20 mouse cellular contexts compared by ENCODE assay signal in genomic region chrX:134582270-134582669, GRCm38 (mm10). TPM values are rescaled to one million over a fixed set of nuclear protein-coding genes. Genes with fewer than 3 reads are reported as not detected.
DNase-seq lines count a peak whose midpoint lies in the region; ATAC-seq lines count a peak whose summit lies in the region.
"Had no signal": no experiment of that assay in that cellular context is flagged by ENCODE, and none has a peak within 500 bp of the region (broad histone marks: within the 10 kb centered on the region; RNA-seq: fewer than 3 reads in every experiment).

No protein-coding gene starts in this region.

- peak overlapping the region; percentile 44 for H3K4me3 ChIP-seq in liver, embryonic 15.5 days (replicated peaks)
- no peak overlapping the region for H3K4me3 ChIP-seq in heart, embryonic 12.5 days
- H3K4me3 ChIP-seq: forebrain, embryonic 12.5 days; left cerebral cortex, adult 2 months; limb, embryonic 12.5 days; midbrain, embryonic 12.5 days; stomach, embryonic 15.5 days had no signal

- H3K4me1 ChIP-seq in liver, embryonic 15.5 days (replicated peaks), result peaks cover 37% of the 10 kb centered on the region
- no peaks in the 10 kb centered on the region for H3K4me1 ChIP-seq in heart, embryonic 12.5 days (replicated peaks)
- H3K4me1 ChIP-seq: limb, embryonic 12.5 days; midbrain, embryonic 12.5 days; stomach, embryonic 15.5 days had no signal

- peak overlapping the region; percentile 27; the same call in 1 of the 2 replicates for H3K9ac ChIP-seq in liver, embryonic 15.5 days
- no peak overlapping the region for H3K9ac ChIP-seq in heart, embryonic 12.5 days
- H3K9ac ChIP-seq: forebrain, embryonic 12.5 days; limb, embryonic 12.5 days; midbrain, embryonic 12.5 days; stomach, embryonic 15.5 days had no signal

- H3K4me2 ChIP-seq in liver, embryonic 15.5 days, result peak overlapping the region; percentile 62
- no peak overlapping the region for H3K4me2 ChIP-seq in heart, embryonic 12.5 days
- H3K4me2 ChIP-seq: forebrain, embryonic 12.5 days; limb, embryonic 12.5 days; midbrain, embryonic 12.5 days; stomach, embryonic 15.5 days had no signal

- peak; percentile 44 for DNase-seq in 416B (ENCODE audit: low read depth)
- peak; percentile 35 for DNase-seq in A20 (ENCODE audit: low read depth, low spot score)
- DNase-seq in thymus, postnatal 14 days, result no peak
- no peak for DNase-seq in heart, postnatal 10 days
- no peak for DNase-seq in right cerebral cortex, postnatal 25 days
- DNase-seq: adrenal gland, postnatal 25 days; cerebellum, adult 9-10 months; kidney, adult 2 months; kidney, postnatal 14 days; lung, postnatal 10 days had no signal

- no peaks in the 10 kb centered on the region for H3K9me3 ChIP-seq in liver, embryonic 15.5 days (replicated peaks)
- no peaks in the 10 kb centered on the region for H3K9me3 ChIP-seq in heart, embryonic 12.5 days (replicated peaks)
- H3K9me3 ChIP-seq: forebrain, embryonic 12.5 days; limb, embryonic 12.5 days; midbrain, embryonic 12.5 days; stomach, embryonic 15.5 days had no signal

- H3K27me3 ChIP-seq in liver, embryonic 15.5 days, result no peaks in the 10 kb centered on the region
- no peaks in the 10 kb centered on the region for H3K27me3 ChIP-seq in heart, embryonic 12.5 days (replicated peaks)
- H3K27me3 ChIP-seq: forebrain, embryonic 12.5 days; midbrain, embryonic 12.5 days; stomach, embryonic 15.5 days had no signal

- H3K36me3 ChIP-seq in liver, embryonic 15.5 days (replicated peaks), result 0 out of 2 replicates have a peak, but pooled peaks cover under 1% of the 10 kb centered on the region
- no peaks in the 10 kb centered on the region for H3K36me3 ChIP-seq in heart, embryonic 12.5 days
- H3K36me3 ChIP-seq: forebrain, embryonic 12.5 days; limb, embryonic 12.5 days; midbrain, embryonic 12.5 days; stomach, embryonic 15.5 days had no signal

- intact Hi-C loops in heart, postnatal 10 days (cut with DNase I), result loop anchor here (5.0 kb wide), 1 partner anchor 40 kb away; the partner anchor contains the start of gene Timm8a1

- peak; percentile 6; the same call in 1 of the 2 replicates for ATAC-seq in common myeloid progenitor, adult 5-6 weeks (replicated peaks; ENCODE audit: low read depth, poor library complexity, severe bottlenecking)
- no peak for ATAC-seq in liver, embryonic 15.5 days (ENCODE audit: insufficient read depth)
- ATAC-seq in heart, embryonic 12.5 days (ENCODE audit: insufficient number of reproducible peaks, low FRiP score), result no peak
- ATAC-seq: activated CD4-positive, CD25-positive, alpha-beta regulatory T cell, adult 4 months; Patski had no signal

- WGBS in liver, embryonic 15.5 days (ENCODE audit: insufficient replicate concordance), result 36% methylated on average over 11 of the region's 11 CpGs
- WGBS in heart, embryonic 12.5 days, result 73% methylated on average over 11 of the region's 11 CpGs

- H3K27ac ChIP-seq in liver, embryonic 15.5 days (replicated peaks), result peak overlapping the region; percentile 65
- H3K27ac ChIP-seq in heart, embryonic 12.5 days (ENCODE audit: poor library complexity, severe bottlenecking), result no peak overlapping the region
- H3K27ac ChIP-seq: forebrain, embryonic 12.5 days; left cerebral cortex, adult 2 months; limb, embryonic 12.5 days; midbrain, embryonic 12.5 days; stomach, embryonic 15.5 days had no signal

RNA-seq across cellular contexts. Expression of gene Btk, which starts 1.1 kb away (rescaled TPM):
- 84.5 and 111 TPM in 2 replicates for total RNA-seq in common myeloid progenitor, adult 5-6 weeks (2017)
- polyA plus RNA-seq in liver, embryonic 15.5 days (2015; fragmentation: Nextera tagmentation; extraction: Ambion mirVana), result 12.9 and 15.1 TPM in 2 replicates
- polyA plus RNA-seq in heart, embryonic 12.5 days (2016; fragmentation: Nextera tagmentation; extraction: Ambion mirVana), result 1.2 and 1.3 TPM in 2 replicates
- under 1 TPM; 0.81 to 0.84 TPM for total RNA-seq in heart, postnatal 10 days (2021)
- polyA plus RNA-seq: Patski had no signal

RNA-seq across cellular contexts. Expression of gene Rpl36a, which starts 3.2 kb away (rescaled TPM):
- 6,063 and 10,653 TPM in 2 replicates for total RNA-seq in common myeloid progenitor, adult 5-6 weeks (2017)
- polyA plus RNA-seq in liver, embryonic 15.5 days (2015; fragmentation: Nextera tagmentation; extraction: Ambion mirVana), result 193 and 254 TPM in 2 replicates
- 287 and 289 TPM in 2 replicates for polyA plus RNA-seq in heart, embryonic 12.5 days (2016; fragmentation: Nextera tagmentation; extraction: Ambion mirVana)
- 100 to 1,000 TPM; 186 TPM for total RNA-seq in heart, postnatal 10 days (2021)

RNA-seq across cellular contexts. Expression of gene Gla, which starts 18.7 kb away (rescaled TPM):
- total RNA-seq in common myeloid progenitor, adult 5-6 weeks (2017), result 7.4 and 9.5 TPM in 2 replicates
- polyA plus RNA-seq in liver, embryonic 15.5 days (2015; fragmentation: Nextera tagmentation; extraction: Ambion mirVana), result 3.3 and 5.0 TPM in 2 replicates
- 3.8 and 4.9 TPM in 2 replicates for polyA plus RNA-seq in heart, embryonic 12.5 days (2016; fragmentation: Nextera tagmentation; extraction: Ambion mirVana)
- 1 to 10 TPM; 2.2 to 2.4 TPM for total RNA-seq in heart, postnatal 10 days (2021)

RNA-seq across cellular contexts. Expression of gene Hnrnph2, which starts 18.7 kb away (rescaled TPM):
- 169 and 185 TPM in 2 replicates for total RNA-seq in common myeloid progenitor, adult 5-6 weeks (2017)
- 76.6 and 78.9 TPM in 2 replicates for polyA plus RNA-seq in liver, embryonic 15.5 days (2015; fragmentation: Nextera tagmentation; extraction: Ambion mirVana)
- polyA plus RNA-seq in heart, embryonic 12.5 days (2016; fragmentation: Nextera tagmentation; extraction: Ambion mirVana), result 124 and 128 TPM in 2 replicates
- 10 to 100 TPM; 91.6 to 94.5 TPM for total RNA-seq in heart, postnatal 10 days (2021)

RNA-seq across cellular contexts. Expression of gene Timm8a1, which starts 40.6 kb away (rescaled TPM):
- 154 and 173 TPM in 2 replicates for total RNA-seq in common myeloid progenitor, adult 5-6 weeks (2017)
- 71.0 and 76.1 TPM in 2 replicates for polyA plus RNA-seq in liver, embryonic 15.5 days (2015; fragmentation: Nextera tagmentation; extraction: Ambion mirVana)
- 75.0 and 76.1 TPM in 2 replicates for polyA plus RNA-seq in heart, embryonic 12.5 days (2016; fragmentation: Nextera tagmentation; extraction: Ambion mirVana)
- 10 to 100 TPM; 28.7 to 36.0 TPM for total RNA-seq in heart, postnatal 10 days (2021)

Comparison
In these comparisons a context has a peak if more than half of its experiments do, and no peak if none do; other contexts are left out.
1. DNase-seq: peak in 416B (single experiment) and A20 (single experiment); none in thymus, postnatal 14 days (single experiment), heart, postnatal 10 days (0 of 2) and right cerebral cortex, postnatal 25 days (single experiment).
2. RNA of gene Btk, which starts 1.1 kb away (total RNA-seq): 84.5 to 111 TPM in common myeloid progenitor, adult 5-6 weeks; 0.81 to 0.84 TPM in heart, postnatal 10 days; every median in the first group is over 10 times any median in the second.
3. RNA of gene Rpl36a, which starts 3.2 kb away (total RNA-seq): 6,063 to 10,653 TPM in common myeloid progenitor, adult 5-6 weeks; 186 TPM in heart, postnatal 10 days; every median in the first group is over 10 times any median in the second.